Mouse (Mus musculus): Measurements from ENCODE around the gene Fcer2a.
A peak's percentile ranks its signal among the peaks of the same experiment; 100 is the strongest.

Gene Fcer2a

DNA sequence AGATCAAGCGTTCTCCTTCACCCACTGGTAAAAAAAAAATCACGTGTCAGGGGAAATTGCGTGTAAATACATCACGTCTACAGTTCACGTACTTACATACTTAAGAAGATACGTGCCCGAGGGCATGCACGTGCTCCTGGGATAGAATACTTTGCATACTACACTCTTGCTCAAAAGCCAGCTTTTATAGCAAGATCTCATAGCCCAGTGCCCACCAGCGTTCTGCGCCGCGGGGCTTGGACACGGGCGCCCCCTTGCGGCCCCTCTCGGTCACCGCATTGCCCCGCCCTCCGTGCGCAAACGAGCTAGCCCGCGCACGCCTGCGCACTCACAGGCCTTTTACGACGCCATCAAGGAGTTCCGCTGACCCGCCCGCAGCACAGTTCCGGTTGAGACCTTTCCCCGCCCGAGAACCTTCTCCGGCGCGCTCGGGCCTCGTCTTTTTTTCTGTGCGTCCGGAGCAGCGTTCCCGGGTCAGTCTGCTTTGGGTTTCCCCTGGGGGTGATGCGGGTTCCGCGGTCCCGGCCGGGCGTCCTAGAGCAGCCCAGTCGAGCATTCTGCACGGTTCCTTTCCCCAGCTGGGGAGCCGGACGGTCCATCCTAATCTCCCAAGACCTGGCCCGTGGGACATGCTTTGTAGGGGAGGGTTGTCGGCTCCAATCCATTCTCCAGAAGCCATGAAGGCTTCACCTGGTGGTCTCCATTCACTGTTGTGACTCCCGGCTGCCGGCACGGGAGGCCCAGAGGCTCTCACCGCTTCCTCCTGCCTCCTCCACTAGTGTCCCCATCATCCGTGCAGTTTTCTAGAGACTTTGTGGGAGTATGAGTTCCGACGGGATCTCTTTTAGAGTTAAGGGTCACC lies 17.6 kb downstream of the Fcer2a start, which contains the start of gene Trappc5:
Trappc5 (plus strand) TSS at position 169 of the 862 bp plus-strand sequence.
- DNase-seq (ENCODE audit: low spot score), result peak; percentile 92

DNA sequence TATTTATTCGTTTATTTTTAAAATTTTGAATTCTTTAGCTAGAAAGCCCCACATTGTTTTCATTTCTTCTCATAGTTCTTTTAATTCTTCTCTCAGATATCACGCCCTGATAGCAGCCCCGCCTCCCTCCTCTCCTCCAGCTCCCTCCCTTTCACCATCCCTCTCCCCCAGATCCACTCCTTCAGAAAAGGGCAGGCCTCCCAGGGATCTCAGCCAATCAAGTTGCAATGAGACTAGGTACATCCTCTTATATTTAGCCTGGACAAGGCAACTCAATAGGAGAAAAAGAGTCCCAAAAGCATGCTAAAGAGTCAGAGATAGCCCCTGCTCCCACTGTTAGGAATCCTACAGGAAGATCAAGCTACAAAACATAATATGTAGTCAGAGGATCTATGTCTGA lies 19.3 kb downstream of the Fcer2a start:
- DNase-seq (ENCODE audit: low spot score), result no peak

DNA sequence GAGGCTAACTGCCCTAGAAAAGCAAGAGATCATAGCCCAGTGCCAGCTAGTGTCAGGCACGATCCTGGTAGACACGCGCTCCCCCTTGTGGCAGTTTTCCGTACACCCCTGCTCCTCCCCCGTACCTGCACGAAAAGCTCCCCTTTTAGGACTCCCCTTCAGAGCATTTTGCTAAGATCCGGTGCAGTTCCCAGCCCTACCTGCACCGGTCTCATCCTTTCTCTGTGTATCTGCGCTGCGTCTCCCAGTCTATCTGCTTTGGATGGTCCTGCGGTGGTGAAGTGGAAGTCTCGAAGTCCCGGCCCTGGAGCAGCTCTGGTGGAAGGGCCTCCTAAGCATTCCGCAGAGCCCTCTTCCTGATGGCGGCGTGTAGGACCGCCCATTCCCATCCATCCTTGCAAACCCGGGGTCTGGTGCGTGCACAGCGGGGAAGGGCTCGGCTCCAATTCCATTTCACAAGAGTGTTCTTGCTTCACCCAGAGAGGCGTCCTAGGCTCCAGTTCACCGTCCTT lies 21.9 kb downstream of the Fcer2a start, which contains the start of gene Fcor:
Fcor (minus strand) TSS at position 383 of the 512 bp plus-strand sequence.
- DNase-seq (ENCODE audit: low spot score), result peak; percentile 84

DNA sequence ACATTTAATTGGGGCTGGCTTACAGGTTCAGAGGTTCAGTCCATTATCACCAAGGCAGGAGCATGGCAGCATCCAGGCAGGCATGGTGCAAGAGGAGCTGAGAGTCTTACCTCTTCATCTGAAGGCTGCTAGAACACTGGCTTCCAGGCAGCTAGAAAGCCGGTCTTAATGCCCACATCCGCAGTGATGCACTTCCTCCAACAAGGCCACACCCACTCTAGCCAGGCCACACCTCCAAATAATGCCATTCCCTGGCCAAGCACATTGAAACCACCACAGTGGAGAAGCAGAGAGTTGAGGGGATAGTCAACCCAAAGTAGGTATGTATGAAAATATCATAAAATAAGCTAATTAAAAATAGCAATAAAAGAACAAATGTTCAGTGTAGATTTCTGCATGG lies 23.6 kb downstream of the Fcer2a start:
- DNase-seq (ENCODE audit: low spot score), result no peak

DNA sequence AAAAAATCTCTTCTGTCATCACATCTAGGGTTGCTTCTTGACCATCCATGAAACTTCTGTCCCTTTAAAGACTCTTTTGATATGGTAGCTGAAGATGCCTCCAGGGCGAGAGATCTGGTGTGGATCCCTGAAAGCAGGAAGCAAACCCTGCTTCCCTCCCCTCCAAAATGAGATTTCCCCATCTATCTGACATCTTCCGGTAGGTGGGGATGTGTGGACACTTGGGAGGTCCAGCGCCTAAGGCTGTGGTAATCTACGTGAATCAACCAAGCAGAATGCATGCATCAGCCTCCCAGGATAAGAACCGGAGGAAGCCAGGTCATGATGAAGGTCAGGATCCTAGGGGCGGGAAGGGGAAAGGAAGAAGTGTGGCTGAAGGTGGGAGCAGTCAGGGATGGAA lies 28.5 kb downstream of the Fcer2a start, which contains the start of gene Mcemp1:
Mcemp1 (plus strand) TSS at position 248 of the 400 bp plus-strand sequence.
- DNase-seq (ENCODE audit: low spot score), result no peak

DNA sequence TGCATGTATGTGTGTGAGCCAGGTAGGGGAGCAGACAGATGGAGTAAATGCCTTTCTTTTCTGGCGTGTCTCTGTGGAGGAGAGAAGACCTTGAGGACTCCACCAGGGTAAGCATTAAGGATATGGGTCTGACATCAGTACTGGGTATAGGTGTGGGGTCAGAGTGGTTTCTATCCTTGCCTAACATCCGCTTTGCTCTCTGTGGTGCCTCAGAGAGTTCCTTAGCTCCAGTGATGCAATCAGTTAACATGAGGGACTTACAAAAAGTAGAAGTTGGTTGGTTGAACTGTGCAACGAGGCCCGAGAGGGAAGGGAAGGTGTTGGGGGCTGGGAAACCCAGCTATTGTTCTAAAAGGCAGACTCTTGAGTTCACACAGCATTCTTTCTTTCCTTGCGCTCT lies 29.6 kb downstream of the Fcer2a start:
- no peak for DNase-seq (ENCODE audit: low spot score)

DNA sequence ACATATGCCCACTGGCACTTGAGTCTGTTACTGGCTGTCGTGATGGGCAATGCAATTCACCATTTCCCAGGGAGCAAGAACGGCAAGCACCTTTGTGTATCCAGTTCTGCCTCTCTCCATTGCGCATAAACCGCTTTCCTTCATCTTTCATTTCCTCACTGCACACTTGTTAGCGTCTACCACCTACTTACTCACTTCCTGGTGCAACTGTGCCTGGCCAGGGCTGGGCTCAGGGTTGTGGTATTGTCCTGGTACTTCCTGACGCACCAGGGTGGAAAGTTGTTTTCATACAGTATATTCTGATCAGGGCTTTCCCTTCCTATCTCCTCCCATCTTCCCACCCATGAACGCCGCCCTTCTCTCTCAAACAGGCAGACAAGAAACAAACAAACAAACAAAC lies 33.1 kb downstream of the Fcer2a start:
- DNase-seq (ENCODE audit: low spot score), result no peak

DNA sequence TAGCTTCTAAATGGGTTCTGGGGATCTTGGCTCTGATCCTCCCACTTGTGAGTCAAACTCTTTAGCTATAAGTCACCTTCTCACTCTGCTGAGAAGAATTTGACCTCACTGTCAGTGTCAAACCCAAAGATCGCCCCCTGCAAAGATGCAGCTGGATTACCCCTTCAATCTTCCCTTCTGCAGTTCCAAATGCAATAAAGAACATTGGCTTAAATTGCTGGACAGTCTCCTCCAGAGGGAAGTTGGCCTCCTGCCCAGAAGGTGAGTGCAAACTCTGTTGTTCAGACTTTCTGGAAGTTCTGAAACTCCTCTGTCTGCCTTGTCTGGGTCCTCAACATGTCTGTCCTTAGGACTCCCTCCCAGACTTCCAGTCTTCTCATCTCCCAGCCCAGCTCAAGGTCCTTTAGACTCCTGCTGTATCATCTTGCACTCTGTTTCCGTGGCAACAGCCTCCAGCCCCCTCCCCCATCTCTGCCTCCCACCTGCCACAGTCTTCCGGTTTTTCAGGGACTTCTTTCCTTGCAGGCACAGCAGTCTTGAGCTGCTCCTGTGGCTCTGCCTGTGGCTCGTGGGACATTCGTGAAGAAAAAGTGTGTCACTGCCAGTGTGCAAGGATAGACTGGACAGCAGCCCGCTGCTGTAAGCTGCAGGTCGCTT lies 37.1 kb downstream of the Fcer2a start:
- no peak for DNase-seq (ENCODE audit: low spot score)

DNA sequence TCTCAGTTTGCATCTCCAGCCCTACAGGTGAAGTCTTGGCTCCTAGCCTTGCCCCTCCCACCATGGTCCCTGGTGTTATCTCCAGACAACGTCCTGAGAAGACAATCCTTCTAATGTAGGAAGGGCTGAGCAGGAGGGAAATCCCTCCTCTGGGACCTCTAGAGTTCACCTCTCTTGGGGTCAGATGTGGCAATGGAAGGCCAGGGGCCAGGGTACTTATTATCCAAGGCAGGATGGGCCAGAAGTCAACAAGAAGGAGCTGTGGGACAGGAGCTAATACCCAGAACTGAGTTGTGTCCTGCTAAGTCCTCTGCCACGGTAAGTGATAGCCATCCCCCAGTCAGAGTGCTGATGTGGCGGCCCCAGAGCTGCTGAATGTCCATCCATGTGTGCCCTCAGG lies 38.4 kb downstream of the Fcer2a start, which contains the start of gene Retn:
Retn (plus strand) TSS at position 245 of the 400 bp plus-strand sequence.
- DNase-seq (ENCODE audit: low spot score), result no peak

DNA sequence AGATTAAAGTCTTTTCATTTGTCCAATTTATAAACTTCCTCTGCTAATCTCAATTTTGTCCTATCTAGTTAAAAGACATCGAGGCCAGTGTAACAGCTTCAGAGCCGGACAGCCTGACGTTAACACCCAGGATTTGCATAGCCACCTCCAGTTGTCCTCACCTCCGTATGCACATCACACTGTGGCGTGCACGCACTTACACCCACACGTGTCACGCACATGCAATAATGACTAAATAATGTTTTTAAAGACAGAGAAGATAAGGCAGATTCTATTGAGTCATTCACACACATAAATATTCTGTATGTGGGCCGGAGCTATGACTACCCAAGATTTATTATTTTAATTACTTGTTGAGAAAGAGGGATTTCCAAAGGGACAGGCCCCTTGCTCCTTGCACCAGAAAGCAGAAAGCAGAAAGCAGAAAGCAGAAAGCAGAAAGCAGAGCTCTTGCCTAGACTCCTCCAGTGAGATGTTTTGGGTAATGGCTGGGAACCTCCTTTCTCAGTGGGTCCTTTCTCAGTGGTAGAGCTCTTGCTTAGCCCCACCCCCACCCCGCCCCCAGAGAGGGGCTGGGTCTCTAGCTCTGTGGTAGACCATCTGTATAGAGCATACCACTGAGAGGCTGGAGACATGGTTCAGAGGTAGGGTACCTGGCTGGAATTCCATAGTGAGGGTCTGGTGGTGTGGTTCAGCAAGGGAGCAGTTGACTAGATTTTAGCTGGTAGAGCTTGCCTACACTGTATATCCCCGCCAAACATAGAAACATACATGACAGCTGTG lies 39.1 kb downstream of the Fcer2a start:
- DNase-seq (ENCODE audit: low spot score), result no peak

DNA sequence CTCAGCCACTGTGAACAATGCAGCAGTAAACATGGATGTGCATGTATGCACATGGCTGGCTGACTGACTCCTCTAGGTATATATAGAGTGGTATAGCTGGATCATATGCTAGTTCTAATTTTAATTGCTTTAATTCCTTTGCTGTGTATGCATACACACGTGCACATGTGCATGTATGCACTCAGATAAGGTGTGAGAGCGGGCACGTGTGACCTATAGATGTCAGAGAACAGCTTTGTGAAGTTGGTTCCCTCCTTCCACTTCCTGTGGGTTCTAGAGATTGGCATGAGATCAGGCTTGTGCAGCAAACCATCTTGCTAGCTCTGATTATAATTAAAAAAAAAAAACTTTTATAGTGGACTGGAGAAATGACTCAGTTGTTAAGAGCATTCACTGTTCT lies 41.1 kb downstream of the Fcer2a start:
- no peak for DNase-seq (ENCODE audit: low spot score)

DNA sequence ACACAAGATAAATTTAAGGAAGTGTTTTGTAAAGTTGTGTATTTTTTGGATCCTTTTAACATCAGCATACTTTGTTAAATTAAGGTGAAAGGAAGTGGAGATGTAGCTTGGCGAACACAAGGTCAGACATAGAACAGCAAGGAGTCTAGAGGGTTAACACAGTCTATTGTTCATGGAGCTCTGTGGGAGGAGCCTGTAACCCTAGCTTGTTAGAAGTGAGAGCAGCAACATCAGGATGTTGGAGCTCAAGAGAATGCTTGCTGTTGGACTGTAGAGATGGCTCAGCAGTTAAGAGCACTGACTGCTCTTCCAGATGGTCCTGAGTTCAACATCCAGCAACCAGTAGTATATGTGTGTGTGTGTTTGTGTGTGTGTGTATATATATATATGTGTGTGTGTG lies 45.0 kb downstream of the Fcer2a start:
- DNase-seq (ENCODE audit: low spot score), result no peak

DNA sequence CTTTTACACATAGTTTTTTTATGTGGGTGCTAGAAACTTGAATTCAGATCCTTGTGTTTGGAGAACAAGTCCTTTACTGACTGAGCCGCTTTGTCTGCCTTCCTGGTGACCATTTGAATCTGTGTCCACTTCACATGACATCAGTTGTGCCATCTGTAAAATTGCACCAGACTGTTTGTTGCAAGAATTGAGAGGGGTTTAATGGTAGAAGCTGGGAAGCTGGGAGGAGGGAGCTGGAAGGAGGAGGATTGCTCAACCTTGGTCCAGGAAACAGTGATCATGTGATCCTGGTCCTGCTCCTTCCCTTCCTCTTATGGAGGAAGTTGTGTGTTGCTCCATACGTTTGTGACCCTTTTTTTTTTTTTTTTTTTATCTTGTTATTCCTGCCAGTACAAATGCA lies 45.7 kb downstream of the Fcer2a start:
- DNase-seq (ENCODE audit: low spot score), result no peak

DNA sequence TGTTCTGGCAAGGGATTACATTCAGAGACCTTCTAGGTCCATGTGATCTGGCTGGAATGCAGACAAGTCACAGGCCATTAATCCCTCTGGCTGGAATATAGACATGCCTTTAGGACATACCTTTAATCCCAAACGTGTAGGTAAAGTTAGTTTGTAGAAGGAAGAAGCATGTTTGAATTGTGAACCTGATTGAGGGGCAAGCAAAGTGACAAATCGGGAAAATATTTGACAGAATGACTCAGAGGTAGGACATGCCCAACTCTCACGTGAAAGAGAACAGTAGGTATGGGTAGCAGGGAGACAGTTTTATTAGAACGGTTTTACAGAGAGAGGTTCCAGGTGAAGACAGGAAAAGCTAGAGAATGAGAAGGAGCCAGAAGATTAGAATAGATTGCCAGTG lies 46.4 kb downstream of the Fcer2a start:
- no peak for DNase-seq (ENCODE audit: low spot score)

DNA sequence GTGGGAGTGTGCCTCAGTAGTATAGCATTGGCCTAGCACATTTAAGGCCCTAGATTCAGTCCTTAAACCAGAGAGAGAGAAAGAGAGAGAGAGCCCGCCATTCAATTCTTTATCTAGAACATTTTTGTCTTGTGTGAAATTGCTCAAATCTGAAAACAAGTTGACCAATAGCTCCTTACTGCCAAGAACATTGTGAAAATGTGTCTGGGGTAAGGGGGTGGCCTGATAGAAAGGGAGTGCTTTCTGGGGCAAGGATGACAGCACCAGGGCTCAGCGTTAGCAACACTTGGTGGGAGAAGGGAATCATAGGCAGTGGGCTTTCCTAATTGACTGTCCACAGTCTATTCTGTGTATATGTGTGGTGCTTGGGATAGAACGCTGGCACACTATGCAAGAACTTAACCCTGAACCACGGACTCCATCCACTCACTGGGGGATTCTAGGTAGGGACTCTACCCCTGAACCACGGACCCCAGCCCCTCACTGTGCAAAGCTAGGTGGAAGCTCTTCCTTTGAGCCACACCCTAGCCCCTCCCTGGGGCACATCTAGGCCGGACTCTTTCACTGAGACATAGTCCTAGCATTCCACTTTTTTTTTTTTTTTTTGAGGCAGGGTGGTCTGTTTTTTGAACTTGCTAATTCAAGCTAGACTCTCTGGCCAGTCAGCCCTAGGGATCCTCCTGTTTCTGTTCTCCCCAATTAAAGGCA lies 47.0 kb downstream of the Fcer2a start:
- no peak for DNase-seq (ENCODE audit: low spot score)

DNA sequence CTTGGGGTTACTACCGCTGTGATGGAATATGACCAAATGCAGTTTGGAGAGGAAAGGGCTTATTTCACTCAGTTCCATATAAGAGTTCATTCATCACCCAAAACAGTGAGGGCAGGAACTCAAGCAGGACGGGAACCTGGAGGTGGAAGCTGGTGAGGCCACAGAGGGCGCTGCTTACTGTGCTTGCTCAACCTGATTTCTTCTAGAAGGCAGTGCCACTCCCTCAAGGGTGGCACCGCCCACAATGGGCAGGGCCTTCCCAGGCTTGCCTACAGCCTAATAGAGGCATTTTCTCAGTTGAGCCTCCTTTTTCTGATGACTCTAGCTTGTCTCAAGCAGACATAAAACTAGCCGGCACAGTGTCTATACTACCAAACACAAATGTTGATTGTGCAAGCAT lies 48.2 kb downstream of the Fcer2a start:
- DNase-seq (ENCODE audit: low spot score), result no peak

Measured in left cerebral cortex, adult 11 months (tissue).